Mouse (Mus musculus) liver, postnatal 0 days (tissue): Measurements from ENCODE around the gene Olfr1195.
"Not testable (repeated sequence)": the region's sequence is repeated elsewhere in the genome, so short reads cannot be mapped to it uniquely, and the experiment has no call there.

ENCODE experiments used
- CTCF ChIP-seq: sonication (generic); IDR thresholded peaks from 2 replicates; pipeline ENCODE4 v1.5.1; 2016; ENCODE audit warnings: antibody characterized with exemption, low read depth
- EP300 ChIP-seq: IDR thresholded peaks from 2 replicates; pipeline ENCODE4 v1.6.1; 2016; ENCODE audit warnings: antibody characterized with exemption, low read depth, mild to moderate bottlenecking

GRCm38 (mm10) chr2:88640242-88640641 is 48.7 kb downstream of the Olfr1195 start, which contains the start of gene Olfr1191-ps1:
- TF ChIP-seq CTCF, EP300: not testable (repeated sequence)
